Mouse (Mus musculus) c-Kit-positive CD71-negative TER-119-negative erythroid progenitor cells, embryonic 14.5 days (primary cell): ENCODE data around the gene Micall2.
A peak's percentile ranks its signal among the peaks of the same experiment; 100 is the strongest.
"Not testable (repeated sequence)": the region's sequence is repeated elsewhere in the genome, so short reads cannot be mapped to it uniquely, and the experiment has no call there.

Experiments used
- DNase-seq: peaks from one replicate; pipeline ENCODE4 v3.0.0-alpha.2; 2013; ENCODE audit warnings: low read depth

Gene Micall2

GRCm38 (mm10) chr5:139735677-139736503 lies at the start of gene Micall2:
Gene Micall2, minus strand, starts transcription at chr5:139736336.
- peak; percentile 96 for DNase-seq

- no peak for DNase-seq
These were observed 45.3 kb upstream of the Micall2 start for GRCm38 (mm10) chr5:139781406-139781805.

GRCm38 (mm10) chr5:139776966-139777365 lies 40.8 kb upstream of the Micall2 start:
- DNase-seq = no peak

GRCm38 (mm10) chr5:139775216-139775926 lies 39.2 kb upstream of the Micall2 start, which contains the start of gene Ints1:
Gene Ints1, minus strand, starts transcription at chr5:139775674.
- peak; percentile 95 for DNase-seq

- no peak for DNase-seq
These were observed 32.1 kb upstream of the Micall2 start for GRCm38 (mm10) chr5:139768216-139768615.

DNA sequence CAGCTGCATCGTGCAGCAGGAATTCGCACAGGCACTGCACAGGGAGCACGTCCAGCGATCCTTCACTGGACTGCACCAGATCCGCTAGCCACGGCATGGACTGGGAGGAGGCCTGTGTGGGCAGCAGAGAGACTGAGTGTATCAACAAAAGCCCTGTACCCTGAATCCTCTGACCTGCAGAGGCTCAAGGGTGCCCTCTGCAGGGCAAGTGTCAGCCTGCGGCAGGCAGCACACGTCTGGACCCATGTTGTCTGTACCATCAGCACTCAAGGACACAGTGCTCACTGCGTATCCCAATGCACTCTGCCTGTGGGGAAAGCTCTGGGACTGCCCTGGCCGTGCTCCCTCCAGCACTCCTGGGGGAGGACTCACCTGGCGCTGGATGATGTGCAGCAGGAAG lies 28.2 kb upstream of the Micall2 start:
- no peak for DNase-seq

GRCm38 (mm10) chr5:139758096-139758495 lies 22.0 kb upstream of the Micall2 start:
- no peak for DNase-seq

- no peak for DNase-seq
These were observed 20.4 kb upstream of the Micall2 start for GRCm38 (mm10) chr5:139756586-139756985.

GRCm38 (mm10) chr5:139756135-139756534 lies 20.0 kb upstream of the Micall2 start:
- no peak for DNase-seq

- DNase-seq = no peak
These were observed 18.6 kb upstream of the Micall2 start for GRCm38 (mm10) chr5:139754753-139755152.

- no peak for DNase-seq
These were observed 14.4 kb upstream of the Micall2 start for GRCm38 (mm10) chr5:139750535-139750934.

GRCm38 (mm10) chr5:139749413-139750125 lies 13.4 kb upstream of the Micall2 start:
- DNase-seq = no peak

DNA sequence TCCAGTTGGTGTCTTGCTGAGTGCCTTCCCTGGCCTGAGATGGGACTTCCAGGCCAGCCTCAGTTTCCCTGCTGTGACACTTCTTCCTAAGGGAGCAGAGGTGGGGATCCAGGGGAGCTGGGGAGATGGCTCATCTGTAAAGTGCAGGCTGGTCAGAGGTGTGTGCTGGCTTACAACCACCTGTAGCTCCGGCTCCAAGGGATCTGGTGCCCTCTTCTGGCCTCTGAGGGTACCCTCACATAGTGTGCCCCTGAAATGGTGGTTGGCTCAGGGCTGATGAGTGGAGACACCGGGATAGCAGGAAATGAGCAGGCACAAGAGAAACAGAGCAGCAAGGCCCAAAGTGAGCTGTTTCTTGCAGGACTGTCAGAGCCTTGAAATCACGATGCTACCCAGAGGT lies 9.6 kb upstream of the Micall2 start:
- no peak for DNase-seq

GRCm38 (mm10) chr5:139742640-139743039 lies 6.5 kb upstream of the Micall2 start:
- DNase-seq = not testable (repeated sequence)

DNA sequence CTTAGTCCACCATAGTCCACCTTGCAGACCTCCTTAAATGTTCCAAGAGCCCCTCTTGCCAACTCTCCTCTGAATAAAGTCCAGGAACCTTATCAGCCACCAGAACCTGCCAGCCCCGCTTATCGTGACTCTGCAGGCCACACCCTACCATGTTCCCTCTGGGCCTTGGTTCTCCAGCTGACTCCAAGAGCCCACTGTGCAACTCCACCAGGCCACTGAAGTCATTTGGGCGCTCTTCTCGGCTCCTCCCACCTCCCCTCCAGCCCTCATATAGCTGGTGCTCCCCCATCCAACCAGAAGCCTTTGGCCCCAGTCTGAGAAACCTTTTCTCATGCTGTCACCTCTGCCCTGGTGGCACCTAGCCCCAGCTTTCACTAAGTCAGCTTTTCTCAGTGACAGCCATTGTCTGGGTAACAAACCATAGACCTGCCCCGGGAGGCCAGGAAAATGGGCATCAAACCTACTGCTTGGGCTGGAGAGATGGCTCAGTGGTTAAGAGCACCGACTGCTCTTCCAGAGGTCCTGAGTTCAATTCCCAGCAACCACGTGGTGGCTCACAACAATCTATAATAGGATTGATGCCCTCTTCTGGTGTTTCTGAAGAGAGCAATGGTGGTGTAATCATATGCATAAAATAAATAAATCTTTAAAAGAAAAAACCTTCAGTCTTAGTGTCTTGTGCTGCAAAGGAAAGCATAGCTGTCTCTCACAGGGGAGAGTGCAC lies 2.6 kb upstream of the Micall2 start:
- no peak for DNase-seq

GRCm38 (mm10) chr5:139737841-139738591 lies 1.9 kb upstream of the Micall2 start:
- no peak for DNase-seq

DNA sequence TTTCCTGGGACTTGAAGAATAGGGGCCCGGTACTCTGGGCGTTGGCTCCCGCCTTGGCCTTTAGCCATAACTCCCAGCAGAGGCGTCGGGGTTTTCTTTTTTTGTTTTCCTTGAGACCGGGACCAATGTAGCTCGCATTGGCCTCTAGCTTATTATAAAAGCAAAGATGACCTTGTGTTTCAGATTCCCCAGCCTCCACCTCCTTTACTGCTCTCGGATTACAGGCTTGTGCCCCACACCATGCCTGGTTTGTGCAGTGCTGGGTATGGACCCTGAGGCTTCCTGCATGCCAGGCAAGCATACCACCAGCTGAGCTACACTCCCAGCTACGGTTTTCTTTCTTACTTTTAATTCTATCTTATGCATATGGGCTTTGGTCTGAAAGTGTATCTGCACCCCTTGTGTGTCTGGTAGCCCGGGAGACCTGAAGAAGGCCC lies 386 bp upstream of the Micall2 start:
- DNase-seq = no peak

DNA sequence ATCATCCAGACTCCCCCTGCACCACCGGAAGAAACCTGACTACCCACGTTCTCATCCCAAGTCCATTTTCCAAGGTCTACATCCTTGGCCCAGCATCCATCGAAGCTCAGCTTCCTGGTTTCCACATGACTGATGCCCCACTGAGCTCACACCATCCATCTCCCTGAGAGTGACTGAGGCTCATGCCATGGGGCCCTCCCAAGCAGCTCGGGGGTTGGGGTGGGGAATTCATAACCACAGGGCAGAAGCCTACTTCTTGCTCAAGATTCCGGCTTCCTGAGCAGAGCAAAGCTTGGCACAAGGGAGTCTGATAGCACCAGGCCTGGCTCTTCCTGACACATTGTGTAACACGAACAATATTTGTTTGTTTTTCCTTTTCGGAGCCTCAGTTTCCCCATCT lies 1.4 kb downstream of the Micall2 start:
- DNase-seq = no peak

DNA sequence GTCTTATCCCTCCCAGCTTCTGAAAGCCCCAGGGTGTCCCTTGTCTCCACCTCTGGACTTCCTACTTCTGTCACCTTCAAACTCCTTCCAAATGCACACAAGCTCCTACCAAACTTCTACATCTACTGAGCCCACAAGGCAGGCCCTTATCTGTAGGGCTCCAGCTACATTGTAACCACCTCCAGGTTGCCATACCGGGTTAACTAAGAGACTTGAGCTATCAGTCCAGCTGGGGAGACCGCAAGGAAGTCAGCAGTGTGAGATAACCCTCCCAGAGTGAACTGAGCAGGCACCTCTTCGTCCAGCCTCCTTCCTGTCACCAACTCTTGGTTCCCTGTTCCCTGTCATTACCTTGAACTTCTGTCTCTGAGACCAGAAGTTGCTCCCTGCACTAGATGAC lies 2.1 kb downstream of the Micall2 start:
- DNase-seq = peak; percentile 69

DNA sequence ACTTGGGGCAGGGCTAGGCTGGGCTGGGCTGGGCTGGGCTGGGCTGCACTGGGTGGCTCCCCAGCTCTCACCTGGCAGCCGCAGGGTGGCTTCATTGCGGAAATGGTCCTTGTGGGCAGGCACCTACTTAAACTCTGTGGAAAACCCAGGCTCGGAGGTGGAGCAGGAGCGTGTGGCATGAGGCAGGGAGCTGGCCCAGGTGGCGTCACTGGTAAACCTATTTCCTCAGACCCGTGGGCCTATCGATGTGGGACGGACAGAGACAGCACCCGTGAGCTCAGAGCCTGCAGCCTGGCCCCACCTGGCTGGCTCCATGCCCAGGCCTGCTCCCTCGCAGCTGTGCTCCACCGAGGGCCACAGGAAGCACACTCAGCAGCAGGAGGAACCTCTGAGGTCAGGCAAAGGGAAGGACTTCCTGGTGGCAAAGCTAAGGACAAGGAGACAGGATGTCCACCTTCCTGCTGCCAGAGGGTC lies 3.5 kb downstream of the Micall2 start:
- no peak for DNase-seq
